Mouse (Mus musculus): ENCODE measurements around the gene Rnf216. TPM values are rescaled to one million over a fixed set of nuclear protein-coding genes. Genes with fewer than 3 reads are reported as not detected.

Gene Rnf216
- total and polyA plus RNA-seq, 3 experiments = 16.4 to 123 (median 30.8) TPM

- H3K27me3 ChIP-seq (ENCODE audit: control insufficient read depth in 1 of 2, insufficient read depth in 2 of 2, low read length in 2 of 2) = no peaks in the 10 kb centered on the region
- H3K27ac ChIP-seq (ENCODE audit: control insufficient read depth, low read depth, low read length) = no peak overlapping the region
- H3K36me3 ChIP-seq (ENCODE audit: control insufficient read depth in 1 of 2, insufficient read depth in 2 of 2, low read length in 2 of 2) = no peaks in the 10 kb centered on the region; a peak in 2 of 4 replicates
- DNase-seq (ENCODE audit: low read depth, low spot score) = no peak
- H3K9ac ChIP-seq (ENCODE audit: control insufficient read depth, low read depth, low read length, poor library complexity, severe bottlenecking) = no peak overlapping the region
- no peaks in the 10 kb centered on the region for H3K4me1 ChIP-seq (ENCODE audit: control insufficient read depth in 1 of 2, insufficient read depth in 2 of 2, low read length in 2 of 2)
- no peak overlapping the region for H3K4me3 ChIP-seq (ENCODE audit: control insufficient read depth in 1 of 2, insufficient read depth in 1 of 2, low read depth in 2 of 2, low read length in 2 of 2)
- H3K79me2 ChIP-seq (ENCODE audit: control insufficient read depth, insufficient read depth, low read length, poor library complexity) = no peaks in the 10 kb centered on the region
- no peaks in the 10 kb centered on the region for H3K9me3 ChIP-seq (replicated peaks; ENCODE audit: insufficient read depth, low read length)
- TF ChIP-seq MYC (IDR thresholded peaks at IDR 0.05; ENCODE audit: low read depth, low read length) (no peak), E2F4 (IDR thresholded peaks at IDR 0.05; ENCODE audit: borderline replicate concordance, low read depth, low read length) (no peak), ZMIZ1 (IDR thresholded peaks at IDR 0.05; ENCODE audit: low read depth, low read length) (no peak), MAFK (IDR thresholded peaks at IDR 0.05; ENCODE audit: borderline replicate concordance, low read depth, low read length) (no peak), TBP (IDR thresholded peaks at IDR 0.05; ENCODE audit: low read depth, low read length) (no peak), CHD1 (IDR thresholded peaks at IDR 0.05; ENCODE audit: low read depth, low read length) (no peak), ZKSCAN1 (IDR thresholded peaks at IDR 0.05; ENCODE audit: low read depth, low read length) (no peak), MAZ (IDR thresholded peaks at IDR 0.05; ENCODE audit: low read depth, low read length) (no peak), ZNF384 (IDR thresholded peaks at IDR 0.05; ENCODE audit: low read depth, low read length) (no peak), CTCF (IDR thresholded peaks at IDR 0.05 in 2 of 3, conservative IDR thresholded peaks at IDR 0.05 in 1 of 3; ENCODE audit: control insufficient read depth in 1 of 3, insufficient read depth in 1 of 3, low read depth in 2 of 3, low read length in 3 of 3, poor library complexity in 1 of 3, severe bottlenecking in 1 of 3) (no peak), USF2 (IDR thresholded peaks at IDR 0.05; ENCODE audit: borderline replicate concordance in 1 of 2, insufficient read depth in 1 of 2, low read depth in 1 of 2, low read length in 2 of 2) (no peak)
These were observed 118.0 kb downstream of the Rnf216 start for GRCm38 (mm10) chr5:142994746-142995145.

- Histone ChIP-seq H3K27me3 (ENCODE audit: control insufficient read depth in 1 of 2, insufficient read depth in 2 of 2, low read length in 2 of 2) (no peaks in the 10 kb centered on the region), H3K4me1 (ENCODE audit: control insufficient read depth in 1 of 2, insufficient read depth in 2 of 2, low read length in 2 of 2) (peaks cover 0 to 21% of the 10 kb centered on the region in 2 experiments; a peak in 2 of 4 replicates), H3K79me2 (ENCODE audit: control insufficient read depth, insufficient read depth, low read length, poor library complexity) (no peaks in the 10 kb centered on the region), H3K9me3 (replicated peaks; ENCODE audit: insufficient read depth, low read length) (no peaks in the 10 kb centered on the region), H3K27ac (ENCODE audit: control insufficient read depth, low read depth, low read length) (no peak overlapping the region), H3K9ac (ENCODE audit: control insufficient read depth, low read depth, low read length, poor library complexity, severe bottlenecking) (no peak overlapping the region), H3K4me3 (ENCODE audit: control insufficient read depth in 1 of 2, insufficient read depth in 1 of 2, low read depth in 2 of 2, low read length in 2 of 2) (no peak overlapping the region), H3K36me3 (ENCODE audit: control insufficient read depth in 1 of 2, insufficient read depth in 2 of 2, low read length in 2 of 2) (peaks cover 0 to 5% of the 10 kb centered on the region in 2 experiments; a peak in 2 of 4 replicates)
- TF ChIP-seq BHLHE40 (IDR thresholded peaks at IDR 0.05; ENCODE audit: borderline replicate concordance, low read depth, low read length) (no peak), HCFC1 (IDR thresholded peaks at IDR 0.05; ENCODE audit: low read depth, low read length) (no peak), CHD1 (IDR thresholded peaks at IDR 0.05; ENCODE audit: low read depth, low read length) (no peak), CTCF (IDR thresholded peaks at IDR 0.05 in 2 of 3, conservative IDR thresholded peaks at IDR 0.05 in 1 of 3; ENCODE audit: control insufficient read depth in 1 of 3, insufficient read depth in 1 of 3, low read depth in 2 of 3, low read length in 3 of 3, poor library complexity in 1 of 3, severe bottlenecking in 1 of 3) (no peak), MAFK (IDR thresholded peaks at IDR 0.05; ENCODE audit: borderline replicate concordance, low read depth, low read length) (no peak), ELF1 (IDR thresholded peaks at IDR 0.05; ENCODE audit: low read depth, low read length) (no peak), RAD21 (IDR thresholded peaks at IDR 0.05; ENCODE audit: low read depth, low read length) (no peak), POLR2A (IDR thresholded peaks at IDR 0.05; ENCODE audit: control insufficient read depth in 1 of 2, insufficient read depth in 1 of 2, low read depth in 1 of 2, low read length in 2 of 2, poor library complexity in 1 of 2) (no peak), USF1 (IDR thresholded peaks at IDR 0.05; ENCODE audit: low read depth, low read length) (no peak), ZMIZ1 (IDR thresholded peaks at IDR 0.05; ENCODE audit: low read depth, low read length) (no peak), GATA1 (IDR thresholded peaks at IDR 0.05; ENCODE audit: low read depth, low read length) (no peak), MYB (IDR thresholded peaks at IDR 0.05; ENCODE audit: low read depth, low read length) (no peak), TCF12 (IDR thresholded peaks at IDR 0.05; ENCODE audit: low read depth, low read length) (no peak), EP300 (IDR thresholded peaks at IDR 0.05; ENCODE audit: low read depth in 1 of 2, low read length in 2 of 2) (no peak), GABPA (IDR thresholded peaks at IDR 0.05; ENCODE audit: low read depth, low read length) (no peak), ETS1 (IDR thresholded peaks at IDR 0.05; ENCODE audit: low read depth, low read length) (no peak)
- DNase-seq (ENCODE audit: low read depth, low spot score) = no peak
These were observed 123.6 kb downstream of the Rnf216 start for GRCm38 (mm10) chr5:142989167-142989566.
